Mouse (Mus musculus) heart, embryonic 15.5 days (tissue): Measurements from ENCODE around the gene Zfp960. TPM values are rescaled to one million over a fixed set of nuclear protein-coding genes. Genes with fewer than 3 reads are reported as not detected.
"Not testable (repeated sequence)": the region's sequence is repeated elsewhere in the genome, so short reads cannot be mapped to it uniquely, and the experiment has no call there.

Experiments
- ATAC-seq: fragments of 200-750 bp; cut with Nextera tagmentation; replicated peaks from 2 replicates; pipeline ENCODE4 v1.8.0; 2017; ENCODE audit warnings: low read depth, moderate TSS enrichment; ENCODE audit not compliant: insufficient number of reproducible peaks, insufficient read depth, low FRiP score
- H3K27ac ChIP-seq: fragments of 300-500 bp; sonication (generic); 2 replicates; pipeline ENCODE4 v1.5.1; 2015; ENCODE audit warnings: mild to moderate bottlenecking, inconsistent platforms
- H3K27me3 ChIP-seq: fragments of 300-500 bp; sonication (generic); 2 replicates; pipeline ENCODE4 v1.6.1; 2015; ENCODE audit warnings: inconsistent platforms
- H3K36me3 ChIP-seq: fragments of 300-500 bp; sonication (generic); 2 replicates; pipeline ENCODE4 v1.6.1; 2015; ENCODE audit warnings: mild to moderate bottlenecking, inconsistent platforms
- H3K4me1 ChIP-seq: fragments of 300-500 bp; sonication (generic); replicated peaks from 2 replicates; pipeline ENCODE4 v1.6.1; 2015; ENCODE audit warnings: inconsistent platforms
- H3K4me2 ChIP-seq: fragments of 300-500 bp; sonication (generic); 2 replicates; pipeline ENCODE4 v1.6.1; 2015; ENCODE audit warnings: inconsistent platforms, mild to moderate bottlenecking, moderate library complexity
- H3K4me3 ChIP-seq: fragments of 300-500 bp; sonication (generic); 2 replicates; pipeline ENCODE4 v1.5.1; 2015; ENCODE audit warnings: mild to moderate bottlenecking, inconsistent platforms
- H3K9ac ChIP-seq: fragments of 300-500 bp; sonication (generic); 2 replicates; pipeline ENCODE4 v1.6.1; 2015; ENCODE audit warnings: mild to moderate bottlenecking, inconsistent platforms
- H3K9me3 ChIP-seq: fragments of 300-500 bp; sonication (generic); replicated peaks from 2 replicates; pipeline ENCODE4 v1.6.1; 2016; ENCODE audit warnings: inconsistent platforms
- WGBS: fragments of 180-500 bp; shearing (Covaris S2); methylation state at CpG from one replicate; pipeline ENCODE4 v1.1.7; 2015; ENCODE audit warnings: mixed read lengths; 5-methylcytosine and 5-hydroxymethylcytosine counted together
- polyA plus RNA-seq: library from polyadenylated mRNA; unstranded; fragments of >200 nt; fragmentation: Nextera tagmentation; extraction: Ambion mirVana; gene quantifications from 2 replicates; pipeline ENCODE4 v1.2.1, GENCODE M21; 2015

The Zfp960 gene
- polyA plus RNA-seq = 3.7 and 4.0 TPM in 2 replicates

GRCm38 (mm10) chr17:17063628-17064494 is at the start of gene Zfp960:
Zfp960 (plus strand) TSS chr17:17064113.
- ATAC-seq = peak; percentile 99
- WGBS = under 1% methylated on average over 21 of the region's 21 CpGs
- H3K27ac ChIP-seq = peak within 1 kb of the TSS; percentile 69
- peak within 1 kb of the TSS; percentile 48 for H3K9ac ChIP-seq
- H3K27me3 ChIP-seq, H3K9me3 ChIP-seq, H3K4me1 ChIP-seq, H3K36me3 ChIP-seq: not testable (repeated sequence)
- peak within 1 kb of the TSS; percentile 60 for H3K4me3 ChIP-seq
- peak within 1 kb of the TSS; percentile 62 for H3K4me2 ChIP-seq

- not testable (repeated sequence) for ATAC-seq, H3K27ac ChIP-seq, H3K36me3 ChIP-seq, H3K9ac ChIP-seq, H3K4me1 ChIP-seq, H3K27me3 ChIP-seq, H3K9me3 ChIP-seq, H3K4me2 ChIP-seq, H3K4me3 ChIP-seq
- WGBS = 84% methylated on average over 2 of the region's 2 CpGs
Observed at GRCm38 (mm10) chr17:17018071-17018470, 45.8 kb upstream of the Zfp960 start.

GRCm38 (mm10) chr17:17059566-17059965 is 4.3 kb upstream of the Zfp960 start:
- H3K27ac ChIP-seq, H3K9ac ChIP-seq, H3K9me3 ChIP-seq, H3K27me3 ChIP-seq, H3K4me2 ChIP-seq, ATAC-seq, H3K4me3 ChIP-seq, H3K36me3 ChIP-seq, H3K4me1 ChIP-seq: not testable (repeated sequence)
- 54% methylated on average over 1 of the region's 1 CpGs for WGBS

DNA sequence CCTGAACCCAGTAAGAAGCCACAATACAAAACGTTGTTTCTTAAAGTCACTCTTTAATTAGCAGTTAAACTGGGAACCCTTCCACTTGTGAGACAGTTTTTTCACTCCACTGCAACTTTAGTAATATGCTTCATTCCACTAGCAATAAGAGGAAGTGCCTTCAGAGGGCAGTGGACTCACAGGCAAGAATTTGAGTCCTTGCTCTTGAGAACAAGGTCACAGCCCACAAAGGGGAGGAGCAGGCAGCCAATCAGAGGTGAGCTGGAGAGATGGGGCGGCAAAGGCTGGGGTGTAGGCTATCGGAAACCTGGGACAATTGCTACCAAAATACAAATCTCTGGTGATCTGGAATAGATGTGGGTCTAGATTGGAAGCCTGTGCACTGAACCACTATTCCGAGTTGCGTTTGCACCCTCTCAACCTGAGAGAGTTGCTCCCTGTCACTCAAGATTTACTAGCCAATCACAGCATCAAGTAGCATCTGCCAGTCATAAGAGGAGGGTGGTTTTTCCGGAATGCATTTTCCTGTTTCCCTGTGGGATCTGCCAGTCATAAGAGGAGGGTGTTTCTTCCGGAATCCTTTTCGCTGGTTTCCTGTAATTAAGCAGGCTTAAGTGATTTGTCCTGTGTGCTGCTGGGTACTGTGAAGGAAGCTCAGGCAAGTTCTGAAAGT is 57.1 kb downstream of the Zfp960 start, which contains the start of gene Zfp97:
Gene Zfp97, plus strand, starts transcription at position 586 of the 673 bp plus-strand sequence.
- H3K9ac ChIP-seq, H3K27ac ChIP-seq, H3K36me3 ChIP-seq, H3K4me1 ChIP-seq, H3K27me3 ChIP-seq, H3K4me3 ChIP-seq, H3K9me3 ChIP-seq, H3K4me2 ChIP-seq: not testable (repeated sequence)
- no CpG with 5 or more reads among the region's 8 CpGs for WGBS
- ATAC-seq = peak; percentile 93

Other genes with a start within 250 kb of the Zfp960 start
- gene Zfp97, start 57.3 kb downstream of the Zfp960 start, polyA plus RNA-seq = 6.1 and 6.4 TPM in 2 replicates